Mouse (Mus musculus): ENCODE data around the gene Zbtb8os. TPM values are rescaled to one million over a fixed set of nuclear protein-coding genes. Genes with fewer than 3 reads are reported as not detected.

Zbtb8os gene
- total RNA-seq (2021) (10 to 100 TPM; 42.7 to 48.4 TPM), polyA plus RNA-seq (2012; rRNA removed) (4.1 and 5.3 TPM in 2 replicates)
- long read RNA-seq, transcript Zbtb8os-204 (7 exons, 3,833 nt): major isoform, 18 of 18 reads
- long read RNA-seq, partial matches to known transcripts: 0 of 18 reads
- long read RNA-seq, other reads (novel, unspliced or antisense): 0 of 18 reads

DNA sequence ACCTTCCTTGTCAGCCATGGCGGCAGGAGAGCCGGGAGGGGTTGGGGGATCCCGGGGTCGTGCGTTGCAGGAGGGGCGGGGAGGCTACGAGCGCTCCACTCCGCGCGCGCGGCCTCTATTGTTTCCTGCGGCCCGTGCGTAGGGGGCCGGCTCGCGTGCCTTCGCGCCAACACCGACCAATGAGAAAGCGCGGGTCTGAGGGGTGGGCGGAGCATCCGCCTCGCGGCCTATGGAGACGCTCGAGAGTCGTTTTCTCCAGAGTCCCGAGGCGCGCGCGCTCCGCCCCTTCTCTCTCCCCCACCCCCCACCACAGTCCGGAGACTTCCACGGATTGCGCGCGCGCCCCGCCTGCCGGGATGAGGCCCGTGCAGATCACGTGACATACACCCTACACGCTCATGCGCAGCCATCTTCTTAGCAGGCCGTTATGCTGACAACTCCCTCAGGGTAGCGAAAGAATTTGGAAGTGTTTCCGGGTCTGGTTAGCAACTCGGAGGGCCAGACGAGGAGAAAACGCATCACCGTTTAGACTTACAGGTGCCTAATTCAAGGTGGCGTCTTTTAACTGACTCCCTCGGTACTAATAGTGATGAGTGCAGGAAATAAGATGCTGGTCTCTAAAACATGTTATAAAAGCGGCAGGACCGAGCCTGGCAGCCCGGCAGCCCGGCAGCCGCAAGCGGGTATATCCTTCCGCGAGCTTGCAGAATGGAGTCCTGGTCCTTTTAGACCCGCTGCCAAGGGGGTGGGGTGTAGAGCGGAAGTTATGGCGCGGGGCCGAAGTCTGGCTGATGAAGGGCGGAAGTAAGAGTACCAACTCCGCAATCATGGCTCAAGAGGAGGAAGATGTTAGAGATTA, at the start of gene Zbtb8os, which contains the start of gene Rbbp4:
Gene Zbtb8os, plus strand, starts transcription at position 480 of the 859 bp plus-strand sequence.
Gene Rbbp4, minus strand, starts transcription at position 155 of the 859 bp plus-strand sequence.
- peak; percentile 99 for DNase-seq

DNA sequence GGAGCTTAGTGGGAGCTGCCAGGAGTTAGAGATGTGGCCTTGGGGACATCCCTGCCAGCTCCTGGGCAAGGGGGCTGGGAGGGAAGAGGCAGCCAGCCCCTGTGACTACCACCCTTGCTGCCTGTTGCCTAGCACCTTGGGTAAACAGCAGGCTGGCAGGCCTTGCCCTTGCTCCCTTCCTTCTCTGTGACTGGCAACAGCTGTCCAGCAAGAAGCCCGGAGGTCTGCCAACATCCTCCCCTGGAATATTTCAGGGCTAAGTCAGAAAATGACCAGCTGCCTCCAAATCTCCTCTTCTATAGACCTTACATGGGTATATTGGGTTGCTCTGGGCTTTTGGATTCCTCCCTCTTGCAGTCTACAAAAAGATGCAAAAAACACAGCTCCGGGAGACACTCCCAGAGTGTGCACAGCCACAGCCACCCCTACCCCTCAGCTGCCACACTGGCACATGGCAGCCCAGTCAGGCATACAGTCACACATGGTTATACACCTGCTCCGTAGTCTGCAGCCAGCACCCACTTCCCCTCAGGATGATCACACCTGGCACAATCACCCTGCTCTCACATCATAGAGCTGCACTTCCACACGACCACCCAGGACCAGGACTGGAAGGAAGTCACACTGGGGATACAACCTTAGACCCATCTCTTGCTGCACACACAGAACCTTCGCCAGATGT, 49.4 kb upstream of the Zbtb8os start:
- peak; percentile 21 for DNase-seq

DNA sequence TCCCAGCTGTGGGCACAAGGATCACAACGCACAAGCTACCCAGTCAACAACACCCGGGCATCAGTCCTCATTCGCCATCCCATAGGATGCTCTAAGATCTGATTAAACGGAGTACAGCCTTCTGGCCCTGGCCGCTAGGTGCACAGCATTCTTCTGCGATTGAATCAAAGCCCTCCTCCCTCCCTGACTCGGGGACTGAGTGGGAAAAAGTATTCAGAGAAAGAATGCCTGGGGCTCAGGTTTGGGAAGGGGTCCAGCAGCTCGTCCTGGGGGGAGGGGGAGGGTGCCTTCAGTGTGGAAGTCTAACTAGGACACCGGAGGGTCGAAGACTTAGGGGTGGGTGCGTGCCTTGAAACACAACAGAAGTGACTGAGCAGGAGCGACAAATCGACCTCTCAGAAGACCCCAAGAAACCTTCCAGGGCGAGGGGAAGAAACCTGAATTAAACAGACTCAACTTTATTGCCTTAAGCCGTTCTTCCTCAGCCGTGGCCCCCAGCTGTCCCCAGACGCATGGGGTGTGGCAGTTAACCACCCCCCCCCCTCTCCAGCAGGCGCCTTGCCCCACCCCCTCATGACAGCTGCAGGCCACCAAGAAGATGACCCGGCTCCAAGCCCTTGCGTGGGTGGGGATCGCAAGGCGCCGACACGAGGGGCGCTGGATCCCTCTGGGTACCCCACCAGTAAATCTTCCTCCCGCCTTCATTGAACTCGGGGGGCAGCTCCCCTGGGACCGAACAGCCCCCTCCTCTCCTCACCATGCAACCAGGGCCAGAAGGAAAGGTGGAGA, 48.6 kb upstream of the Zbtb8os start:
- peak; percentile 24 for DNase-seq

DNA sequence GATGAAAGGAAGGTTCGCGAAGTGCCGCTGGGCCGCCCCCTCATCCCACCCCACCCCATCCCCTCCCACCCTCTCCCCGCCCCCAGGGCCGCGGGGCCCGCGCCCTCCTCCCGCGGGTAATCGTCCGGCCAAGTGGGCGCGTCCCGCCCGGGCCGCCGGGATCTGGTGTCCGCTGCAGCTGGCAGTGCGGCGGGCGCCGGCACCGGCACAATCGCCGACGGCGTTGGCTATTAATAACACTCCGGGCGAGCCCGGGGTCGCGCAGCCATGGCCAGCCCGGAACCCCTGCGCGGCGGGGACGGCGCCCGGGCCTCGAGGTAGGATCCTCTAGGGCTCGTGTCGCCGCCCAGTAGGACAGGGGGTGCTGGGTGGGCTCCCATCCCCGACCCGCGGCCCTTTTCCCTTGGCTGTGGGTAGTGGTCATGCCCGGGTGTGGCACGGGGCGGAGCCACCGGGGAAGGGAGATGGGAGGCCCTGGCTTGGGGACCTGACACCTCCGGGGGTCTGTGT, 48.0 kb upstream of the Zbtb8os start, which contains the start of gene Sync:
Gene Sync, plus strand, starts transcription at position 146 of the 510 bp plus-strand sequence.
- DNase-seq: peak; percentile 52

DNA sequence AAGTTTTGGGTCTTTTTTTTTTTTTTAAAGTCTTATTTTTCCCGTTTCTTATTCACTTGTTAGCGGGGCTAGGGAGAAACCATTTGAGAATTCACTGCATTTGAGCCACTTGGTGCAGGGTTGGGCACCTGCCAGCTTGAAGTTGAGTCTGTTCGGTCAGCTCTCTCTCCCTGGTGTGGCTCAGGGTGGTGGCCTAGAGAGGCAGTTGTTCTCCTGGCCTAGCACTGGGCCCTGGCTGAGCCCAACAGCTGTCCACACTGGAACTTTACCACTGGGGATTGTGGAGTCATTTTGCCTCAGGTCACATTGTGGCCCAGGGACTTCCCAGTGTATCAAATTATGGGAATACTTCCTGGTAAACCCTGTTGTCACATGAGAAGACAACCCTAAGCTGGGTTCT, 47.4 kb upstream of the Zbtb8os start:
- no peak for DNase-seq

DNA sequence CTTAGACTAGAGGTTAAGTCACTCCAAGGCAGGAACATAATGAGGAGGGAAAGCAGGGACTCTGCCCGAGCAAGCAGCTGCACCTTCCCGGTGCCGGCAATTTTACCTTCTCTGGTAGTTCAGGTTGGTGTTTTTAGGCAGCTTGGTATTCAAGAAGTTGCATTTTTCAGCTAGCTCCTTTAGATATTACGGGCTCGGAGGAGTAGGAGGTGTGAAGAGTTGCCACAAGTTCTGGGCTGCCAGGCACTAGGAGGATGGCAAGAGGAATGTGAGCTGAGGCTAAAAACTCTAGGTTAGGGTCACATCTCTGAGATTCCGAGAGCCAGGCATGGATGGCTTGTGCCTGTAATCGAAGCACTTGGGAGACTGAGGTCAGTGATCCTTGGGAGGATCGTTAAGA, 45.8 kb upstream of the Zbtb8os start:
- DNase-seq: no peak

DNA sequence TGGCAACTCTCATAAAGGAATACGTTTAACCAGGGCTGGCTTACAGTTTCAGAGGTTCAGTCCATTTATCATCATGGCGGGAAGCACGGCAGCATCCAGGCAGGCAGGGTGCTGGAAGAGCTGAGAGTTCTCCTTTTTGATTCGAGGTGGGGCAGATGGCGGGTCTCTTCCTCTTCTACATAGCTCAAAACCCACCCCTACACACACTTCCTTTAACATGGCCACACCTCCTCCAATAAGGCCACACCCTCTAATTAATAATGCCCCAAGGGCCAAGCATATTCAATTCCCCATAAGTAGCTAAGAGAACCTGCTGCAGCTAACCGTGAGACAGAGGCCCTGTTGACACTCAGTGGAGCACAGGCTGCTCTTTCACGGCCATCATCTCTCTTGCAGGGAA, 42.7 kb upstream of the Zbtb8os start:
- no peak for DNase-seq

DNA sequence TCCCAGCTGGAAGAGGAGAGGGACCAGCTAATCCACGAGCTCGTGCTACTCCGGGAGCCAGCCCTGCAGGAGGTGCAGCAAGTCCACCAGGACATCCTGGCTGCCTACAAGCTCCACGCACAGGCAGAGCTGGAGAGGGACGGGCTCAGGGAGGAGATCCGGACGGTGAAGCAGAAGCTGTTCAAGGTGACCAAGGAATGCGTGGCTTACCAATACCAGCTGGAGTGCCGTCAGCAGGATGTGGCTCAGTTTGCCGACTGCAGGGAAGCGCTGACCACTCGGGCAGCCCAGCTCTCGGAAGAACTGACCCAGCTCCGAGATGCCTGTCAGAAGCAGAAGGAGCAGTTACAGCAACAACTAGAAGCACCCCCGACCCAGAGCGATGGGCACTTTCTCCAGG, 41.8 kb upstream of the Zbtb8os start:
- no peak for DNase-seq

DNA sequence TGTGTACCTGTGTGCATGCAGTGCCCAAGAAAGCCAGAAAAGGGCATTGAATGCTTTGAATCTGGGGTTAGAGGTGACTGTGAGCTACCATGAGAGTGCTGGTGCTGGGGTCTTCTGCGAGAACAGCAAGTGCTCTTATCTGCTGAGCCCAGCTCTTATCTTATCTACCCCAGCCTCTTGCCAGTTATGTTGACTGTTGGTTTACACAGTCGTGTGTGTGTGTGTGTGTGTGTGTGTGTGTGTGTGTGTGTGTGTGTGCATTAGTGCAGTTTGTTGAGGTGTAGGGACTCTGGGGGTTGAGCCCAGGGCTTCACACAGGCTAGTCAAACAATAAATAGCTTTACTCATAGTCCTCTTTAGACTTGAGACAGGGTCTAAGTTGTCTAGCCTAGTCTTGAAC, 40.3 kb upstream of the Zbtb8os start:
- DNase-seq: no peak

DNA sequence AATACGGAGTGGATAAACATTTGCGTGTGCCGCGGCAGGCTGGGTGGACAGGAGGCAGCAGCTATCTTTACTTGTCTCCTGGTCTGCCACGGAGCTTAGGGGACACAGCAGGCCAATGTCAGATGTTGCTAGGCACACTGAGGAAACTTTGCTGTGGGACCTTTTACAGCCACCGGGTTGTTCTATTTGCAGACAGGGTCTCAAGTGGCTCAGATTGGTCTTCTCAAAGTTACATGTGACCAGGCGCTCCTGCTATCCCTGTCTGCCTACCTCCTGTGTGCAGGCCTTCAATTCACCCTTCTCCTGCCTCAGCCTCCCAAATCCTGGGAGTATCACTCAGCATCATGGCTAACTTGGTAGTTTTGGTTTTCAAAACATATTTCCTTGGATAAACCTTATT, 39.4 kb upstream of the Zbtb8os start:
- no peak for DNase-seq

DNA sequence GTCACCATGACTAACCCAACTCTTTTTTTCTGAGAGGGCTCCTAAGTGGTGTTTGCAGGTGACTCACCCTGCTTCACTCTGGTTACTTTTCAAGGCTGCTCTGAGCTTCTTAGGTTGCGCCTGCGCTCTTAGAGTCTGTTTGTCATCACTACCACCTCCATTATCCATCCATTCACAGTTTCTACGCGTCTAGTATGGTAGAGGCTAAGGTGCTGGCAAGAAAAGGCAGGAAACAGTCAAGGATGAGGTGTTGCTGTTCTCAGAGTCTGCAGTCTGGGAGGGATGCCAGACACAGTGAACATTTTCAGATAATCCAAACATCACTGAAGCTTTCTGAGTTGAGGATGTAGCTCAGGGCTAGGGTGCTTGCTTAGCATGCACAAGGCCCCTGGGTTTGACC, 37.8 kb upstream of the Zbtb8os start:
- DNase-seq: peak; percentile 60

DNA sequence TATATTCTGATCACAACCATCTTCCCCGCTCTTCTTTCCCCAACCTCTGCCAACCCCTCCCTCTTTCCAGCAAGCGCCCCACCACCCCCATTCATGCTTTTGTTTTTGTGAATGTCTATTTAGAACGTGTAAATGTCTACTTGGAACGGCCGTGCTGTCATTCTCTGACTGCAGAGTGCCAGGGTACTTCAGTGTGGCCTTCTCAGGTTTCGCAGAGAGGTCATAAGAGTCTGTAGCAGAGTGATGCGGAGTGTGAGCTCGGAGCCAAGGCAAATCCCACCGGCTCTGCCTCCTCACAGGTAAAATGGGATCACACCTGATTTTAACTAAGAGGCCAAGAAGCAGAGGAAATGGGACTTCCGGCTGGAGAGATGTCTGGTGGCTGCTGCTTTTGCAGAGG, 36.4 kb upstream of the Zbtb8os start:
- DNase-seq: no peak

DNA sequence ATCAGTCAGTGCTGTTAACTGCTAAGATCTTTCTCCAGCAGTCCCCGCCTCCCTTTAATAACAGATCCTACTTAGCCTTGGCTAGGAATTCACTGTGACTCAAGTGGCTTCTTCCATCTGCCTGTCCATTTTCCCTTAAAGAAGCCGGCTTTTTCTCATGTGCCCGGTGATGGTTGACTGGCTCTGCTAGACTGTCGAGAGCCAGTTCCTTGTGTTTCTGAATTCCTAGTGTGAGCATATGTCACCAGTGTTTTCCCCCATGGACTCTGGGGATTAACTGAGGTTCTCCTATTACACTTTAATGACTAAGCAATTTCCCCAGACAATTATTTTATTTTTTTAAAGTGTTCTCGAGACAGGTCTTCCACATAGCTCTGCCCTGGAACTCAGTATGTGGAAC, 32.1 kb upstream of the Zbtb8os start:
- no peak for DNase-seq

DNA sequence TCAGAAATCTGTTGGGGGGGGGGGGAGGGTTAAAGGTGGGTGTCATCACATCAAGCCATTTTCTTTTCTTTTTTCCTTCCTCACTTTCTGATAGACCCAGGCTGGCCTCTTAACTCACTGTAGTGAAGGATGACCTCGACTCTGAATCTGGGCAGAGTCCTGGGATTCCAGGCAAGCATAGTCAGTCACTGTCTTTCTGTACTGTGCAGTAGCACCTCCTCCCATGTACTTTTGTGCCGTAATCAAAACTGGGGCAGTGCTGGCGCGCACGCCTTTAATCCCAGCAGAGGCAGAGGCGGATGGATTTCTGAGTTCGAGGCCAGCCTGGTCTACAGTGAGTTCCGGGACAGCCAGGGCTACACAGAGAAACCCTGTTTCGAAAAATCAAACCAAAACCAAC, 31.7 kb upstream of the Zbtb8os start:
- peak; percentile 73 for DNase-seq

DNA sequence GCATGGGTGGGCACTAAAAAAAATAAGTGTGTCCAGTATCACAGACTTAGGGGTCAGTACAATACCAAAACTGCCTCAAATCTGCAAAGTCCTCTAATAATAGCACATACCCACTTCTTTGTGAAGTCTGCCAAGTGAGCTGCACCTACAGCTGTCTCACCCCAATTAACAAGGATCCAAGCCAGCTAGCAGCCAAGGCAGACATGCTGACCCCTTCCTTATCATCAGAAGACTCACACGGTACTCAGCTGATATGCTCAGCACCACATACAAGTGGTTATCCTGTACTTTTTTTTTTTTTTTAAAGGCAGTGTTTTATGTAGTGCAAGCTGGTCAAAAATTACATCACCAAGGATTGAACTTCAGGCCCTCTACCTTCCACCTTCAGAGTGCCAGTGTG, 31.2 kb upstream of the Zbtb8os start:
- DNase-seq: no peak

DNA sequence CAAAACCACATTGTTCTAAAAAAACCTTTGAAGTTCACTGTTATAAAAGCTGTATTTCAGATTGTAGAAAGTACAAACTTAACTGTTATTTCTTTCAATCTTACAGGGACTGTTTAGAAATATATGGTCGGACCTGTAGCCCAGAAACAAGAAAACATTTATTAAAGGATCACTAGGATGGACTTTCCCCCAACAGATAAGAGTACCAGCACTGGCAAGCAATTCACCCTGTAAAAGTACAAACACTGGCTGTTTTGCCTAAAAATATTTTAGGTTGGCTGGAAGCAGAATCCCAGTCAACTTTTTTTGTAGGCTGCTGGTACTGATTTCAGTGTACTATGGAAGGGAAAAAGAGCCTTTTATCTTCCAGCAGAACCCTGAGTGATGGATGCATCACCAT, 27.6 kb upstream of the Zbtb8os start:
- no peak for DNase-seq

DNA sequence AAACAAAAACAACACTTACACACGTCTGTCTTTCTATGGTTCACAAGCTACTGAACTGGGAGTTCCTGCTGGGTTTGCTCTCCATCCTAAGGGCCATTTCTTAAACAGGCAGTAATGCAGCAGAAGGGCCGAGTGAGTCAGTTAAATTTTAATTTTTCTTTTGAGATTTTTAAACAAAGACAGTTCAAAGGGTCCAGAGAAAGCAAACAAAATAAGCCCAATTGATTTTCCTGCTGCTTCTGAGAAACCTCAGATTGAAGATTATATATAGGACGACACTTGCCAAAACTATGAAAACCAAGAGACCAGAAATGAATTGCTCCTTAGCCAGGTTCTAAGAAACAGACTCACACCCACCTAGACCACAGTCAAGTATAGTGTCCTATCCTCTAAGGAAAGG, 21.6 kb upstream of the Zbtb8os start:
- DNase-seq: no peak

DNA sequence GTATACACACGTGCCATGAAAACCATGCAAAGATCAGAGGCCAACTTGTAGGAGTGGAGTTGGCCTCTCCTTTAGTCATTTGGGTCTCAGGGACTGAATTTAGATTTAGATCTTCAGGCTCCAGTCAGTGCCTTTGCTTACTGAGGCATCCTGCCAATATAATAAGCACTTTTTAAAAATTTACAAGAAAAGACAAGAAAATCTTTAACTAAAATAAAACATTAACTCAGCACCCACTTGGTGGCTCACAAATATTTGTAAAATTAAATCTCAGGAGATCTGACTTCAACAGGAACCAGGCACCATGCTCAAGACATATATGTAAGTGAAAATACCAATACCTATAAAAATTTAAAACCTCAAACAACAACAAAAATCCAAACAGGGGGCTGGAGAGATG, 14.6 kb upstream of the Zbtb8os start:
- DNase-seq: no peak

DNA sequence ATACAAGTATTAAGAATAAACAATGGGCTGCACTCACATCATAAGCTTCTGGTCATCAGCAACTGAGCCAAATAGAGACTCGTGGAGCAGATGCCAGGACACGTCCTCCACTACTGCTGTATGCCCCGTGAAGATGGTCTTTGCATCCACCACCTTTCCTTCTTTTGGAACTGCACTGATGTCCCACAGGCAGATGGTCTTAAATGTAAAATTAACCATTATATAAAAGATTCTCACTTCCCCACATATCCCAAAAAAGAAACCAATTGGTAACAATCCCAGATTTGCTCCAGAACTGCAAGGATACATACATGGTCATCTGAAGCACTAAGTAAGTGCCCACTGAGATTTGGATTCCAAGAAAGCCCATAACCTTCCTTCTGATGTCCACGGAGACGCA, 13.5 kb upstream of the Zbtb8os start:
- no peak for DNase-seq

DNA sequence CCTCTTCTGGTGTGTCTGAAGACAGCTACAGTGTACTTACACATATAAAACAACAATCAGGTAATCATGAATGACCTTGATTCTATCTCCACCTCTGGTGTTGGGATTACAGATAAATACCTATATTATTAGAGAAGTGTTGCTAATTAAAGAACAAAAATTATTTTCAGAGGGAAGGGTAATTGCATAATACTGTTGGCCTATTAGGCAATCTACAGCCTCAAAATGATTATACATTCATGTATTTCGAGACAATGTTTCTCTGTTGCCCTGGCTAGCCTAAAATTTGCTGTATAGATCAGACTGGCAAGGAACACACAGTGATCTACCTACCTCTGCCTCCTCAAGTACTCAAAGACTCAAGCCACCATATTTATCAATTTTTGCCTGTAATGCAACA, 12.0 kb upstream of the Zbtb8os start:
- DNase-seq: no peak

DNA sequence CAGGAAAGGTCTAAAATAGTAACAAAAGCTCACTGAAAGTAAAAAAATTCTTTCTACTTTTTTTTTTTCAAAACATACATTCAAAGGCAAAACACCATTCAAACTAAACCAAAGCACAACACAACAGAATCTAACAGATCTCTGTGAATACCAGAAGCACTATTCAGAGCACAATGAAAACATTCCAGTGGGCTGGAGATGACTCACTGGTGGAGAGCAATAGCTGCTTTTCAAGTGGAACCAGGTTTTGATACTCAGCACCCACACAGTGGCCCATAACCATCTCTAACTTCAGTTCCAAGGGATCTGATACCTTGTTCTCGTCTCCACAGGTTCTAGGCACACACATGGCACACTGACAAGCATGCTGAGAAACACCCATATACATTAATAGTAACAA, 10.7 kb upstream of the Zbtb8os start:
- DNase-seq: peak; percentile 38

DNA sequence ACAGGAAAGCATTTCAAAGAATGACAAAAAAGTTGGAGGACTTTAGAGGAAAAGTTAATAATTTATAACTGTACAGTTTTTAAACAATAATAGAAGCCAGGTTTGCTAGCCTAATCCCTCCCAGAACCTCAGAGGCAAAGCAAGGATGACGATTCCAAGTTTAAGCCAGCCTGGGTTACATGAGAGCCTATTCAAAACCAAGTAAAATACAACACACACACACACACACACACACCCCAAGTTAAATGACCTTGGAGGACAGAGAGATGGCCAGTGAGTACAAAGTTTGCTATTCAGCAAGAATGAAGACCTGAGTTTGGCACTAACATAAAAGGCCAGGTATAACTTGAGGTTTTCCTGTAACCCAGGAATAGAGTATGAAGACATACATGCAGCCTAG, 9.3 kb upstream of the Zbtb8os start:
- peak; percentile 23 for DNase-seq
